Mouse (Mus musculus) limb, embryonic 11.5 days (tissue): ENCODE data around the gene Itgb4. TPM values are rescaled to one million over a fixed set of nuclear protein-coding genes. Genes with fewer than 3 reads are reported as not detected.

Experiments used
- ATAC-seq: fragments of 200-750 bp; cut with Nextera tagmentation; 2 replicates; pipeline ENCODE4 v1.8.0; 2017; ENCODE audit warnings: low read depth; ENCODE audit not compliant: insufficient number of reproducible peaks, low FRiP score, low TSS enrichment
- DNase-seq: peaks from one replicate; pipeline ENCODE4 v3.0.0-alpha.2; 2015; ENCODE audit warnings: low spot score
- H3K27ac ChIP-seq: fragments of 300-500 bp; sonication (generic); replicated peaks from 2 replicates; pipeline ENCODE4 v1.5.1; 2014; ENCODE audit warnings: low read depth, mild to moderate bottlenecking, low read length
- H3K27me3 ChIP-seq: fragments of 300-500 bp; sonication (generic); 2 replicates; pipeline ENCODE4 v1.6.1; 2014; ENCODE audit warnings: mild to moderate bottlenecking, low read length, mixed read lengths; ENCODE audit not compliant: control insufficient read depth, insufficient read depth
- H3K36me3 ChIP-seq: fragments of 300-500 bp; sonication (generic); 2 replicates; pipeline ENCODE4 v1.6.1; 2014; ENCODE audit warnings: mild to moderate bottlenecking, low read length, moderate library complexity, mixed read lengths; ENCODE audit not compliant: control insufficient read depth, insufficient read depth
- H3K4me1 ChIP-seq: fragments of 300-500 bp; sonication (generic); 2 replicates; pipeline ENCODE4 v1.6.1; 2014; ENCODE audit warnings: low read length, mixed read lengths; ENCODE audit not compliant: control insufficient read depth, insufficient read depth
- H3K4me2 ChIP-seq: fragments of 300-500 bp; sonication (generic); 2 replicates; pipeline ENCODE4 v1.6.1; 2014; ENCODE audit warnings: low read depth, mild to moderate bottlenecking, moderate library complexity; ENCODE audit not compliant: severe bottlenecking
- H3K4me3 ChIP-seq: fragments of 300-500 bp; sonication (generic); 2 replicates; pipeline ENCODE4 v1.5.1; 2014; ENCODE audit warnings: low read depth, low read length
- H3K9ac ChIP-seq: fragments of 300-500 bp; sonication (generic); 2 replicates; pipeline ENCODE4 v1.6.1; 2014; ENCODE audit warnings: mild to moderate bottlenecking, low read length
- H3K9me3 ChIP-seq: fragments of 300-500 bp; sonication (generic); 2 replicates; pipeline ENCODE4 v1.6.1; 2016; ENCODE audit warnings: low read length; ENCODE audit not compliant: control insufficient read depth
- WGBS: fragments of 180-500 bp; shearing (Covaris S2); extraction: QIAGEN DNeasy Blood & Tissue Kit; methylation state at CpG from one replicate; pipeline ENCODE4 v1.1.7; 2014; 5-methylcytosine and 5-hydroxymethylcytosine counted together
- polyA plus RNA-seq: library from polyadenylated mRNA; unstranded; fragments of >200 nt; fragmentation: Nextera tagmentation; extraction: Ambion mirVana; gene quantifications from 2 replicates; pipeline ENCODE4 v1.2.1, GENCODE M21; 2014

The Itgb4 gene
- polyA plus RNA-seq, 1 experiment from 2014 or later, result 1.0 TPM

DNA sequence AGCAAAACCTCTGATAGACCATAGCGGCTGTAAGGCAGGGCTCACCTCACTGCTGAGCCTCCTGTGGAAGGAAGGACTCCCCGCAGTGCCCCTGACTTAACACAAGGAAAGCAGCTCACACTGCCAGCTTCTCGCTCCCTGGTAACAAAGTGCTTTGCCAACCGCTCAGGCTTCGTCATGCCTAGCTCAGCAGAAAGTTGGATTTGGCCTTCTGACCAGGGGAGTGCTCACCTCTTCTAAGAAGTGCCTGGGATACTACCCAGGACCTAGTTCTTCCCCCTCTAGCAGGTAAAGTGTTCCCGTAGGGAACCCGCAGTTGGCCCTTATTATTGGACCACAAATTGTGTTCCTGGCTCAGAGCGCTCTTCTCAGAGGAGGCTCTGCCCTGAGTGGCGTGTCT lies 15.5 kb upstream of the Itgb4 start:
- DNase-seq (no peak), ATAC-seq (no peak)
- no peak overlapping the region for H3K4me3 ChIP-seq
- H3K9ac ChIP-seq, result no peak overlapping the region
- H3K4me1 ChIP-seq, result no peaks in the 10 kb centered on the region
- no peaks in the 10 kb centered on the region for H3K9me3 ChIP-seq
- H3K27me3 ChIP-seq, result no peaks in the 10 kb centered on the region
- H3K27ac ChIP-seq, result no peak overlapping the region
- WGBS, result 97% methylated on average over 9 of the region's 9 CpGs
- H3K36me3 ChIP-seq, result peaks cover 16% of the 10 kb centered on the region
- H3K4me2 ChIP-seq, result no peak overlapping the region

DNA sequence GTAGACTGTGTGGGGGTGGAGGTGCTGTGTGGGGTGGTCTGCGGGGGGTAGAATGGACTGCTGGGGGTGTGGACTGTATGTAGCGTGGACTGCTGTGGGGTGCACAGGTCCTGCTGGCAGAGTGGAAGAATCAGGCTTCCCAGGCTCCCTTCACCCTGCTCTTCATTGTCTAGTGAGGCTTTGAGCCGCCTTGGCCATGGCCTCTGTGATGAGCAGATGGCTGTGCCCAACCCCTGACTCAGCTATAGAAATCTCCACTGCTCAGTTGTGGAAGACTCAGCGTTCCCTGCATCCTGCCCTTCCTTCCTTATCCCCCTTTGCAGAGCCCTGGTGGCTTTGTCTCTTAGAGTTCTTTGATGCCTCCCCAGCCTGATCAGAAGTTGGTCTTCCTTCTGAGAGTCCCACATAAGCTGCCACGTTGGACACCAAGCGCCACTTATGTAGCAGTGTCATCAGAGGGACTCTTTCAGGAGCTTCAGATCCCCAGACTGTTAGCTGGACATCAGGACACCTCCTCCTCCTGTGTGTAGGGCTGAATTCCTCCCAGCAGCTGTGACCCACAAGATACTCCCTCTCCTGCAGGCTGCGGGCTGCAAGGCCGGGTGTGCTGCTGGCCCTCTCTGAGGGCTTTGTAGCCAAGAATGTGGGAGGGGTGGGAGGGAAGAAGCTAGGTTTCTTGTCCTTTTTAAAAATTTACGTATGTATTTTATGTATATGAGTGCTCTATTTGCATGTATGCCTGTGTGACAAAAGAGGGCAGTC lies 11.7 kb upstream of the Itgb4 start:
- Histone ChIP-seq H3K4me2 (no peak overlapping the region), H3K27ac (no peak overlapping the region), H3K4me1 (no peaks in the 10 kb centered on the region), H3K9ac (no peak overlapping the region), H3K36me3 (peaks cover 33% of the 10 kb centered on the region), H3K27me3 (no peaks in the 10 kb centered on the region), H3K4me3 (no peak overlapping the region), H3K9me3 (no peaks in the 10 kb centered on the region)
- no peak for ATAC-seq
- DNase-seq, result no peak
- 91% methylated on average over 9 of the region's 9 CpGs for WGBS

DNA sequence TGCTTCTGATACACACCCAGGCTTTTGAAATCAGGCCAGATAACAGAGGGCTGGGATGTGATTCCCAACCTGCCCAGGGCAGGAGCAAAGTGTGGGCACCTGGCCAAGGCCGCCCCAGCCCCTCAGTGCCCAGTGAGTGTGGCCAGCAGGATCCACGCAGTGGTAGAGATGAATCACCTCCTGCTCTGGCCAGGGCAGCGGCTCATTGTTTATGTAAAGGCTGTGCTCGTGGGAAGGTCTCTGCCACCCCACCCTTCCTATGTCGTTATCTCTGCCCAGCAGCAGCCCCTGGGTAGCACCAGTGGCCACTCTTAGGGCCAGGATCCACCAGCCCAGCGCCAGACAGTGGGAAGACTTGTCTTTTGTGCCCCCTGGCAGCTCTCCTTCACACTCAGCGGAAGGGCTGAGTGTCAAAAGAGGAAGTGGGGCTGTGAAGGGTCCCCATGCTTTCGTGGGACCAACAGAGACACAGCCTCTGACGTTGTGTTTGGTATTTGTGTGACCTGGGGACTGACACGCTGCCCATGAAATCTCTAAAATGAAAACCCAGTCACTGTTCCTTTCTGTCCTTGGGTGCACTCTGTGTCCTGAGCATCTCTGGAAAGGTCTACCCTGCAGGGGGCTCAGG lies 9.4 kb upstream of the Itgb4 start:
- no peak for DNase-seq
- Histone ChIP-seq H3K4me1 (no peaks in the 10 kb centered on the region), H3K4me2 (no peak overlapping the region), H3K27me3 (no peaks in the 10 kb centered on the region), H3K9me3 (no peaks in the 10 kb centered on the region), H3K9ac (no peak overlapping the region), H3K36me3 (peaks cover 29% of the 10 kb centered on the region), H3K4me3 (no peak overlapping the region), H3K27ac (no peak overlapping the region)
- no peak for ATAC-seq
- 86% methylated on average over 10 of the region's 10 CpGs for WGBS

DNA sequence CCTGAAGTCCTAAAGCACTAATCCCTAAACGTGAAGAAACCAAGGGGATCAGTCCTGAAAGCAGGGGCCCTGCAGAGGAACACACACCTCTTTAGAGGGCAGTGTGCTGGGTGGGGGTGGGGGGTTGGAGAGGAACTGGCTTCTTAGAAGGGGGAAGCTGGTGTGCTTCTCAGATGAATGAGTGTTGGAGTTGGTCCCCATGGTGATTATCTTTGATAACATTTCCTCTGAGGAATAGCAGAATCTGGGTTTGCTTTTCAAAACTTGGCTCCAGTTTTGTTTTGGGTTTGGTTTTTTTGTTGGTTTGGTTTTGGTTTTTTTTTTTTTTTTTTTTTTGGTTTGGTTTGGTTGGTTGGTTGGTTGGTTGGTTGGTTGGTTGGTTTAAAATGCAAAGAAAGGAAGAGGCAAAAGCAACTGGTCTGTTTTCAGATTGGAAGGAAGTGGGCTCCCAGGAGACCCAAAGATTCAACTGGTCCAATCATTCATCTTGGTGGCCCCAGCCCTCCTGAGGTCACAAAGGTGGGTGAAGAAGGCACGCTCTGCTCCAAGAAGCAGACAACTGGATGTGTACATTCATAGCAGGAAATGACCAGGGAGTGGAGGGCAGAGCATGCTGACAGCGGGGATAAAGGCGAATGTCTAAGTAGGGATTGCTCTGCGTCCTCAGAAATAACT lies 5.6 kb upstream of the Itgb4 start:
- Histone ChIP-seq H3K4me3 (no peak overlapping the region), H3K27ac (no peak overlapping the region), H3K9me3 (no peaks in the 10 kb centered on the region), H3K36me3 (peaks cover 17% of the 10 kb centered on the region), H3K27me3 (peaks cover 3% of the 10 kb centered on the region), H3K4me2 (no peak overlapping the region), H3K9ac (no peak overlapping the region), H3K4me1 (no peaks in the 10 kb centered on the region)
- WGBS, result 73% methylated on average over 5 of the region's 5 CpGs
- ATAC-seq, result no peak
- DNase-seq, result no peak

DNA sequence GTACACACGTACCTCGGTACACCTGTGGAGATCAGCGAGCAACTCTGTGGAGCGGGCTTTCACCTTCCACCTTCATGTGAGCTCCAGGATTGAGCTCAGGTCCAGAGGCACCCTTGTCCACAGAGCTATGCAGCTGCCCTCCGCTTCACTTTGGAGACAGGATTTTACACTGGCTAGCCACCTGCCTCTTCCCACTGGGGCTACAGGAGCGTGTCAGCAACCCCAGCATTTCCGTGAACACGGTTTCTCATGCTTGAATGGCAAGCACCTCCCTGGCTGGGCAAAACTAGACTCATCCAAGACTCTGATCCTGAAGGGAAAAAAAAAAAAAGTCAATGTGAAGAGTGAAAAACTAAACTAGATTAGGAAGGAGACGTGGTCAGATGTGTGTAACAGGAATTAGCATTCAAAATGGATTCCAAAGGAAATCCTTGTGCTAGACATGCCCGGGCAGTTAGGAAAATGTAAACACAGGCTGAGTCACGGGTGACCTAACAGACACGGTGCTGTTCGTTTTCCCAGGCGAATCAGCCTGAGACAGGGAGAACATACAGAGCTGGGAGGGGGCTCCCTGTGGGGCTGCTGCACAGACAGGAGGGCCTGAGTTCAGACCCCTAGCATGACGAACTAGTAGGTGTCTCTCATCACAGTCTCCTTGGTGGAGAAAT lies 4.4 kb upstream of the Itgb4 start:
- Histone ChIP-seq H3K27me3 (peaks cover 16% of the 10 kb centered on the region), H3K4me2 (no peak overlapping the region), H3K9me3 (no peaks in the 10 kb centered on the region), H3K27ac (no peak overlapping the region), H3K36me3 (peaks cover 7% of the 10 kb centered on the region), H3K4me3 (no peak overlapping the region), H3K4me1 (peaks cover 6% of the 10 kb centered on the region; the same call in 1 of the 2 replicates), H3K9ac (no peak overlapping the region)
- WGBS, result 67% methylated on average over 15 of the region's 15 CpGs
- no peak for ATAC-seq
- DNase-seq, result no peak

DNA sequence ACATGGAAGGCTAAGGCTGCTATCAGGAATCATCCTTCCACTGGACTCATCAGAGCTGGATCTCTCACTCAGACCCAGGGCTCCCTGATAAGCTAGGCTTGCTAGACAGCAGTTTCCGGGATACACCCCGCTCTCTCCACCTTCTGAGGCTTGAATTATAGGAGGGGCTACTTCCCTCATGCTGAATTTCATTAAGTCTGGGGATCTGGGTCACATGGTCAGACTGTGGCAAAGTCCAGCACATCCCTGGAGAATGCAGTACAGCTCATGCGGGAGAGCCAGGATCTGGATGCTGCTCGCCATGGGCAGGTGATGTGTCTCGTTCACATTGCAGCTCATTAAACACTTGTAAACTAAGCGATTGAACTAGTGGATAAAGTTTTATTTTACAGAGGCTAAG lies 3.5 kb upstream of the Itgb4 start:
- Histone ChIP-seq H3K9me3 (no peaks in the 10 kb centered on the region), H3K9ac (no peak overlapping the region), H3K36me3 (peaks cover 3% of the 10 kb centered on the region; the same call in 1 of the 2 replicates), H3K27ac (no peak overlapping the region), H3K4me3 (no peak overlapping the region), H3K4me2 (no peak overlapping the region), H3K4me1 (peaks cover 6% of the 10 kb centered on the region; the same call in 1 of the 2 replicates), H3K27me3 (peaks cover 23% of the 10 kb centered on the region)
- WGBS, result 73% methylated on average over 6 of the region's 6 CpGs
- DNase-seq, result no peak
- no peak for ATAC-seq

DNA sequence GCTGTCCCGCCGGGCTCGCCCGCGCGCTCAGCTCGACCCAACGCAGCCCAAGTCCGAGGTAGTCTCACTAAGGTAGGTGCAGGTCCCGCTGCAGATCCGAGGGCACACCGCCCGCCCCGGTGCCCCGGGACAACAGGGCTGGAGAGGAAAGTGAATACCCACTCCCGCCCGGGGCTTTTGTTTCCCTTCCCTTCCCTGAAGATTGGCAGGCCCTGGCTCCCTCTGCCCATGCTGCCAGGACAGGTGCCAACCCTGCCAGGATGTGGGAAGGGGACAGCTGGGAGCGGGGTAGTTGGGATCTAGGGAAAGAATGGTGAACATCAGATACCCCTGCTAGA lies 543 bp downstream of the Itgb4 start:
- Histone ChIP-seq H3K9ac (peak overlapping the region; percentile 28; the same call in 1 of the 2 replicates), H3K27ac (no peak overlapping the region)

DNA sequence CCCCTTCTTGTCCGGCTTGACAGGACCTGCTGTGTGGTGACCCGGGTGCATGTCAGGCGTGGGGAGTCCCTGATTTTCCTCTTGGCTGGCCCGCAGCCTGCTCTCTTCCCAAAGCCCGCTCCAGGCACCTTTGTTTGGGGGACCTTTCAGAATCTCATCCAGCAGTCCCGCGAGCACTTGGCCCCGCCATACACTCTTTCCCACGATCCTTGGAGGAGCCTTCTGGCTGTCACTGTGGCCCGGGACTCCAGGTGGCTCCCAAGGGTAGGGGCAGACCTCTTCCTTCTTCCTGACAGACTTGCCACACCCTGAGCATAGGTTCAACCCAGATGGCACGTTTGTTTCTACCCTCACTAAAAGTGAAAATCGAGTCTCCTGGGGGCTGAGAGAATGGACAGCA lies 1.0 kb downstream of the Itgb4 start:
- Histone ChIP-seq H3K36me3 (no peaks in the 10 kb centered on the region), H3K9ac (no peak overlapping the region), H3K4me1 (peaks cover 6% of the 10 kb centered on the region; the same call in 1 of the 2 replicates), H3K27me3 (peaks cover 32% of the 10 kb centered on the region), H3K9me3 (no peaks in the 10 kb centered on the region), H3K4me2 (no peak overlapping the region), H3K4me3 (no peak overlapping the region; the same call in 1 of the 2 replicates), H3K27ac (no peak overlapping the region)
- ATAC-seq, result no peak
- no peak for DNase-seq
- WGBS, result 30% methylated on average over 12 of the region's 12 CpGs

More for the DNA sequence above, 543 bp downstream of the Itgb4 start:
- H3K4me2 ChIP-seq, result peak overlapping the region; percentile 66
- H3K4me1 ChIP-seq, result peaks cover 6% of the 10 kb centered on the region; the same call in 1 of the 2 replicates
- no peak for ATAC-seq
- H3K9me3 ChIP-seq, result no peaks in the 10 kb centered on the region
- DNase-seq, result no peak
- peak overlapping the region; percentile 33 for H3K4me3 ChIP-seq
- WGBS, result 5% methylated on average over 18 of the region's 18 CpGs
- H3K27me3 ChIP-seq, result peaks cover 32% of the 10 kb centered on the region
- H3K36me3 ChIP-seq, result no peaks in the 10 kb centered on the region
